ENCODE assay signal across 7 mouse cellular contexts in genomic region chr13:8780441-8780840, GRCm38 (mm10).
A peak's percentile ranks its signal among the peaks of the same experiment; 100 is the strongest.
DNase-seq lines count a peak whose midpoint lies in the region; ATAC-seq lines count a peak whose summit lies in the region.

No protein-coding gene starts in this region.

- ATAC-seq in liver, embryonic 15.5 days (ENCODE audit: insufficient read depth), result 0 out of 2 replicates have a peak, but pooled peaks have one; percentile 52

- no peak overlapping the region for H3K4me2 ChIP-seq in liver, embryonic 15.5 days

- no peak overlapping the region for H3K9ac ChIP-seq in liver, embryonic 15.5 days

- H3K9me3 ChIP-seq in liver, embryonic 15.5 days (replicated peaks), result no peaks in the 10 kb centered on the region

- 26% methylated on average over 4 of the region's 4 CpGs for WGBS in liver, embryonic 15.5 days (ENCODE audit: insufficient replicate concordance)

- H3K36me3 ChIP-seq in liver, embryonic 15.5 days (replicated peaks), result no peaks in the 10 kb centered on the region

- peak; percentile 27 for DNase-seq in ovary, postnatal 14 days (ENCODE audit: low spot score)
- no peak for DNase-seq in ovary, adult 18-20 months (ENCODE audit: low spot score)
- peak; percentile 94 for DNase-seq in ZHBTc4 (ENCODE audit: low read depth, low spot score)
- DNase-seq in cerebellum, postnatal 10 days, result peak; percentile 72 to 81
- peak; percentile 56 for DNase-seq in heart, postnatal 4 days
- peak; percentile 67 for DNase-seq in right cerebral cortex, postnatal 4 days

- no peaks in the 10 kb centered on the region for H3K4me1 ChIP-seq in liver, embryonic 15.5 days (replicated peaks)

- H3K27ac ChIP-seq in liver, embryonic 15.5 days (replicated peaks), result no peak overlapping the region

- H3K4me3 ChIP-seq in liver, embryonic 15.5 days (replicated peaks), result no peak overlapping the region

- no peaks in the 10 kb centered on the region for H3K27me3 ChIP-seq in liver, embryonic 15.5 days
